Mouse (Mus musculus): Measurements from ENCODE around the gene Serpinf2. TPM values are rescaled to one million over a fixed set of nuclear protein-coding genes. Genes with fewer than 3 reads are reported as not detected.

The Serpinf2 gene
- polyA plus RNA-seq, 1 experiment from 2014 or later, result 0.07 TPM

- Histone ChIP-seq H3K9me3 (no peaks in the 10 kb centered on the region), H3K4me3 (replicated peaks) (no peak overlapping the region), H3K9ac (replicated peaks) (no peak overlapping the region), H3K4me2 (replicated peaks) (no peak overlapping the region), H3K36me3 (peaks cover 19% of the 10 kb centered on the region), H3K27me3 (peaks cover 7% of the 10 kb centered on the region), H3K27ac (no peak overlapping the region), H3K4me1 (replicated peaks) (peaks cover 37% of the 10 kb centered on the region)
- WGBS, result 88% methylated on average over 6 of the region's 6 CpGs
- ATAC-seq, result no peak
These were observed 25.7 kb upstream of the Serpinf2 start for GRCm38 (mm10) chr11:75465051-75465450.

DNA sequence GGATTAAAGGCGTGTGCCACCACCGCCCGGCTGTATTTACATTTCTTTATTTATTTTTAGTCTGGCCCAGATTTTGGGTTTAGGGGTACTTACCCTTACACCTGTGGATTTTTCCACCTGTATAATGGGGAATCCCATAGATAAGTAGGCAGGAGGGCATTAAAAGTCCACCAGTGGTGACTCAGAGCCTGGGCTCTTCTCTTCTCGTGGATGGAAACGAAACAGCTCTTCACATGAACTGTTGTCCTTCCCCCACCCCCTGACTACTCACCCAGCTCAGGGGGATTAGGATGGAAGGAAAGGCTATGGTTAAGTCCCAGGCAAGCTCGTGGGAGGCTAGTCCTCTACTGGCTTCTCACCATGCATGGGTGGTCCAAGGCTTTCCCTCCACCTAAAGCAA lies 25.0 kb upstream of the Serpinf2 start:
- peaks cover 19% of the 10 kb centered on the region for H3K36me3 ChIP-seq
- H3K9me3 ChIP-seq, result no peaks in the 10 kb centered on the region
- H3K27ac ChIP-seq, result no peak overlapping the region
- H3K4me1 ChIP-seq (replicated peaks), result peaks cover 44% of the 10 kb centered on the region
- 87% methylated on average over 6 of the region's 6 CpGs for WGBS
- no peak overlapping the region for H3K9ac ChIP-seq (replicated peaks)
- no peak overlapping the region for H3K4me3 ChIP-seq (replicated peaks)
- no peak for ATAC-seq
- H3K27me3 ChIP-seq, result peaks cover 7% of the 10 kb centered on the region
- H3K4me2 ChIP-seq (replicated peaks), result no peak overlapping the region

- H3K4me3 ChIP-seq (replicated peaks), result no peak overlapping the region
- no peak overlapping the region for H3K9ac ChIP-seq (replicated peaks)
- H3K4me2 ChIP-seq (replicated peaks), result no peak overlapping the region
- WGBS, result 77% methylated on average over 4 of the region's 4 CpGs
- no peaks in the 10 kb centered on the region for H3K9me3 ChIP-seq
- H3K27me3 ChIP-seq, result peaks cover 4% of the 10 kb centered on the region
- H3K4me1 ChIP-seq (replicated peaks), result peaks cover 44% of the 10 kb centered on the region
- no peak for ATAC-seq
- no peak overlapping the region for H3K27ac ChIP-seq
- H3K36me3 ChIP-seq, result peaks cover 19% of the 10 kb centered on the region
These were observed 24.2 kb upstream of the Serpinf2 start for GRCm38 (mm10) chr11:75463624-75464023.

- Histone ChIP-seq H3K9ac (replicated peaks) (no peak overlapping the region), H3K4me1 (replicated peaks) (peaks cover 41% of the 10 kb centered on the region), H3K4me3 (replicated peaks) (peak overlapping the region; percentile 85), H3K36me3 (peaks cover 19% of the 10 kb centered on the region), H3K9me3 (no peaks in the 10 kb centered on the region), H3K27ac (no peak overlapping the region), H3K4me2 (replicated peaks) (peak overlapping the region; percentile 98), H3K27me3 (peaks cover 4% of the 10 kb centered on the region)
- no peak for ATAC-seq
- 8% methylated on average over 9 of the region's 9 CpGs for WGBS
These were observed 23.5 kb upstream of the Serpinf2 start for GRCm38 (mm10) chr11:75462865-75463336.

GRCm38 (mm10) chr11:75462253-75462783 lies 22.9 kb upstream of the Serpinf2 start:
- Histone ChIP-seq H3K9ac (replicated peaks) (peak overlapping the region; percentile 81), H3K27me3 (no peaks in the 10 kb centered on the region; the same call in 1 of the 2 replicates), H3K4me2 (replicated peaks) (peak overlapping the region; percentile 98), H3K36me3 (peaks cover 19% of the 10 kb centered on the region), H3K4me1 (replicated peaks) (peaks cover 36% of the 10 kb centered on the region), H3K4me3 (replicated peaks) (peak overlapping the region; percentile 85), H3K27ac (no peak overlapping the region), H3K9me3 (no peaks in the 10 kb centered on the region)
- 0 out of 2 replicates have a peak, but pooled peaks have one; percentile 8 for ATAC-seq
- WGBS, result 5% methylated on average over 15 of the region's 16 CpGs

DNA sequence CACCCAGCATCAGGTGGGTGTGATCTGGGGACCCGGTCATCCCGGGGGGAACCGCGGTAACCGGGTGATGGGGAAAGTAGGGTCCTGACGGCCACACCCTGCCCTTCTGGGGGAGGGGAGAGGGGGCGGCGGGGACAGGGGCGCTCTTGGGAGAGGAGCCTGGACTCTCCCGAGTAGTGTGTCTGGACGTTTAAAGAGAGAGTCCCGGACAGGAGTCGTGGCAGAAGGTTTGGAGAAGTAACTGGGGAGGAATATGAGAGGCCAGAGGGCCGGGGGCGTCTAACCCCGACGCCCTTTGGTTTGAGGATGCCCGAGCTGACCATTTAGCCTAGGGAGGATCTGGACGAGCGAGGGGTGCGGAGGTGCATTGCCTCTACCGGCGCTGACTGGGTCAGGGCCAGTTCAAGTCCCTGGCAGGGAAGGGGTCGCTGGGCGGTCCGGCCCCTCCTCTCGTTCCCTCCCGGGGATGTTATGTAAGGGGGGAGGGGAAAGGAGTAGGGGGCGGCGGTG lies 22.4 kb upstream of the Serpinf2 start:
- Histone ChIP-seq H3K27me3 (no peaks in the 10 kb centered on the region; the same call in 1 of the 2 replicates), H3K4me3 (replicated peaks) (peak overlapping the region; percentile 85), H3K4me1 (replicated peaks) (peaks cover 36% of the 10 kb centered on the region), H3K27ac (peak overlapping the region; percentile 69), H3K36me3 (peaks cover 19% of the 10 kb centered on the region), H3K4me2 (replicated peaks) (peak overlapping the region; percentile 98), H3K9me3 (no peaks in the 10 kb centered on the region), H3K9ac (replicated peaks) (peak overlapping the region; percentile 81)
- under 1% methylated on average over 27 of the region's 30 CpGs for WGBS
- ATAC-seq, result peak; percentile 59

DNA sequence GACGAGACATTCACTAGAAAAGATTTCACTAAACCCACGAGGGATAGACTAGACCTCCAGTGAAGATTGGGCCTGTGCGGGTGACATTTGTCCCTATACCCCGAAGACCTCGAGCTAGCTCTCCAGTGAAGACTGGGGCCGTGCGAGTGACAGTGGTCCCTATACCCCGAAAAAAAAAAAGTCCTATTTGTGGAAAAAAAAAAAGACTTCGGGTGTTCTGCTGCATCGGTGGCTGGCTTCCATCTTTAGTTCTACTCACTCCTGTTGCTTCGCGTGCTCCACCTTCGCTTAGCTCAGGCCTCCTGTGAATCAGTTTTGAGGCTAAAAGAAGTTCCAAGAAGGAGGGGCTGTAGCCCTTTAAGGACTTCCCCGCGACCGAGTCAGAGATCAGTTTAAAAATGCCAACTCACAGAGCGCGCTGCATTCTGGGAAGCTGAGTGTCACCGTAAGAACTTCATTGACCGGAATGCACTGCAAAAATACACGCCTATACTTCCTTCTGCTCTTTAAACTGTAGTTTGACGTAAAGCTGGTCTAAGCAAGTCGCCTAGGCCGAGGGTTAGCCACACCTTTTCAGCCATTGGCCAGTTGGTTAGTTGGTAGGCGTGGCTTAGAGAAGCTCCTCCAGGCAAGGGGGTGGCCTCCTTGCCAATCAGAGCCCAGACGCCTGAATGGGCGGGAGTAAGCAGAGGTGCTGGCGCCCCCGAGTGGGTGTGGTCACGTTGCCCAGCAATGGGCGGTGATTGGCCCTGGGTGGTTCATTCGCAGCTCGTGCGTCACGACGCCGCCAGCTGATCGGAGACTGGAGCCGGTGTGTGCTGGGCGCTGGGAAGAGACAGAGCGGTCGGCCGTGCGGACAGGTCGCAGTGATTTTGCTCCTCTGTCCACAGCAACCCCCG lies 21.7 kb upstream of the Serpinf2 start, which contains the start of gene Tlcd2:
Tlcd2 (plus strand) TSS at position 872 of the 899 bp plus-strand sequence.
- ATAC-seq, result peak; percentile 97
- Histone ChIP-seq H3K4me2 (replicated peaks) (peak within 1 kb of the TSS; percentile 98), H3K27me3 (no peaks in the 10 kb centered on the region; the same call in 1 of the 2 replicates), H3K4me3 (replicated peaks) (peak within 1 kb of the TSS; percentile 85), H3K9me3 (no peaks in the 10 kb centered on the region), H3K4me1 (replicated peaks) (peaks cover 36% of the 10 kb centered on the region), H3K9ac (replicated peaks) (peak within 1 kb of the TSS; percentile 81), H3K27ac (peak within 1 kb of the TSS; percentile 81), H3K36me3 (peaks cover 16% of the 10 kb centered on the region)
- under 1% methylated on average over 46 of the region's 46 CpGs for WGBS

- no peak for ATAC-seq
- peaks cover 8% of the 10 kb centered on the region for H3K36me3 ChIP-seq
- peak overlapping the region; percentile 81 for H3K27ac ChIP-seq
- 2% methylated on average over 19 of the region's 19 CpGs for WGBS
- peak overlapping the region; percentile 56 for H3K9ac ChIP-seq (replicated peaks)
- H3K4me3 ChIP-seq (replicated peaks), result peak overlapping the region; percentile 85
- no peaks in the 10 kb centered on the region for H3K9me3 ChIP-seq
- no peaks in the 10 kb centered on the region; the same call in 1 of the 2 replicates for H3K27me3 ChIP-seq
- H3K4me1 ChIP-seq (replicated peaks), result peaks cover 36% of the 10 kb centered on the region
- peak overlapping the region; percentile 98 for H3K4me2 ChIP-seq (replicated peaks)
These were observed 20.9 kb upstream of the Serpinf2 start for GRCm38 (mm10) chr11:75460103-75460843.

- Histone ChIP-seq H3K27me3 (no peaks in the 10 kb centered on the region; the same call in 1 of the 2 replicates), H3K9me3 (no peaks in the 10 kb centered on the region), H3K4me2 (replicated peaks) (peak overlapping the region; percentile 98), H3K36me3 (peaks cover 3% of the 10 kb centered on the region; the same call in 1 of the 2 replicates), H3K9ac (replicated peaks) (peak overlapping the region; percentile 10; the same call in 1 of the 2 replicates), H3K27ac (peak overlapping the region; percentile 81; the same call in 1 of the 2 replicates), H3K4me3 (replicated peaks) (no peak overlapping the region), H3K4me1 (replicated peaks) (peaks cover 41% of the 10 kb centered on the region)
- 33% methylated on average over 5 of the region's 5 CpGs for WGBS
- ATAC-seq, result no peak
These were observed 20.3 kb upstream of the Serpinf2 start for GRCm38 (mm10) chr11:75459751-75460102.

DNA sequence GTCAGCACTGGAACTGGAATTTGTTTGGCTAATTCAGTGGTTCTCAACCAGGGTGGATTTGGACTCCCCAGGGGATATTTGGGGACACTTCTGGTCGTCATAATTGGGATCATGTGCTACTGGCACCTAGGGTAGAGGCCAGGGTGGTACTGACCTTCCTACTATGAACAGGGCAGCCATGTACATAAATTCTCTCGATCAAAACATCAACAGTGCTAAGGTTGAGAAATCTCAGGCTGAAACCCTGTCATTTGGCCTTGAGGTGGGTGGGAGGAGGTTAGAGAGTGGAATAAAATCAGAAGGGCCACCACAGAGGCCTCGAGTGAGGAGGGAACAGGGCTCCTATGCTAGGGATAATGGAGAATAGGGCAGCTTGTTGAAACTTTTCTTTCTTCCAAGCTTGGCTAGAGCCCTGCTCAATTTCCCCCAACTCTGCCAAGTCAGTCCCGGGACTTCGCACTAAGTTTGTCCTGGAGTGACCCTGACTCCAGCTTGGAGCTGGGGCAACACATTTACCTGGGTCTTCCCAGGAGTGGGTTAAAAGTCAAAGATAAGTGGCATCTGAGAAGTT lies 19.8 kb upstream of the Serpinf2 start:
- Histone ChIP-seq H3K4me1 (replicated peaks) (peaks cover 43% of the 10 kb centered on the region), H3K27ac (no peak overlapping the region), H3K4me2 (replicated peaks) (no peak overlapping the region), H3K36me3 (no peaks in the 10 kb centered on the region), H3K4me3 (replicated peaks) (no peak overlapping the region), H3K9ac (replicated peaks) (no peak overlapping the region), H3K9me3 (no peaks in the 10 kb centered on the region), H3K27me3 (no peaks in the 10 kb centered on the region; the same call in 1 of the 2 replicates)
- no peak for ATAC-seq
- WGBS, result 85% methylated on average over 5 of the region's 5 CpGs

- no peak overlapping the region for H3K9ac ChIP-seq (replicated peaks)
- H3K4me2 ChIP-seq (replicated peaks), result no peak overlapping the region
- no peaks in the 10 kb centered on the region; the same call in 1 of the 2 replicates for H3K27me3 ChIP-seq
- H3K36me3 ChIP-seq, result no peaks in the 10 kb centered on the region
- H3K27ac ChIP-seq, result no peak overlapping the region
- H3K9me3 ChIP-seq, result no peaks in the 10 kb centered on the region
- H3K4me3 ChIP-seq (replicated peaks), result no peak overlapping the region
- H3K4me1 ChIP-seq (replicated peaks), result peaks cover 47% of the 10 kb centered on the region
- no peak for ATAC-seq
- WGBS, result 82% methylated on average over 8 of the region's 8 CpGs
These were observed 19.2 kb upstream of the Serpinf2 start for GRCm38 (mm10) chr11:75458628-75459041.

Measured in midbrain, embryonic 13.5 days (tissue).